ENCODE assay signal across 9 mouse cellular contexts in the genomic region with DNA sequence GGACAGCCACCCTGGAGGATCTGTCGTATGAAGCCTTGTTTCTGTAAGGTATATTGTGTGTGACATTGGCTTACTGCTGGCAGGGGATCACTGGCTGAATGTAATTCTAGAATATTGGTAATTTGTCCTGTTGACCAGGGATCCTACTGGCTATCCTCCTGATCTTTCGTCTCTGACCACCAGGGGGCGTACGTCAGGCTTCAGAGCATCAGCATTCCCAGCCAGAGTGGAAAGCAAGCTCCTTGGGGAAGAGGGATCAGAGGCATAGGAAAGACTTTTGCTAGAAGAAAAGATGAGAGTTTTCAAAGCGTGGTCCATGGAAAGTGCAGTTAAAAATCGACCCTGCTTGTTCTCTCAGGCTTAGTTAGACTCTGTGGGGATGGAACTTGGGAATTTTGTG. TPM values are rescaled to one million over a fixed set of nuclear protein-coding genes. Genes with fewer than 3 reads are reported as not detected.
DNase-seq lines count a peak whose midpoint lies in the region; ATAC-seq lines count a peak whose summit lies in the region.
"Had no signal": no experiment of that assay in that cellular context is flagged by ENCODE, and none has a peak within 500 bp of the region (broad histone marks: within the 10 kb centered on the region; RNA-seq: fewer than 3 reads in every experiment).

No protein-coding gene starts in this region.

- ATAC-seq in midbrain, embryonic 11.5 days (ENCODE audit: low FRiP score), result no peak
- no peak for ATAC-seq in midbrain, embryonic 15.5 days (replicated peaks)
- ATAC-seq in liver, embryonic 11.5 days (replicated peaks; ENCODE audit: low FRiP score), result no peak

- H3K27me3 ChIP-seq in midbrain, embryonic 11.5 days (ENCODE audit: control insufficient read depth, insufficient read depth, low read length), result no peaks in the 10 kb centered on the region
- no peaks in the 10 kb centered on the region for H3K27me3 ChIP-seq in midbrain, embryonic 15.5 days (replicated peaks)
- no peaks in the 10 kb centered on the region for H3K27me3 ChIP-seq in liver, embryonic 11.5 days (replicated peaks; ENCODE audit: control insufficient read depth, insufficient read depth, low read length)

- H3K4me2 ChIP-seq in midbrain, embryonic 11.5 days, result no peak overlapping the region
- no peak overlapping the region for H3K4me2 ChIP-seq in midbrain, embryonic 15.5 days
- H3K4me2 ChIP-seq in liver, embryonic 11.5 days, result no peak overlapping the region

- 1% methylated on average over 6 of the region's 6 CpGs for WGBS in midbrain, embryonic 11.5 days
- 2% methylated on average over 6 of the region's 6 CpGs for WGBS in midbrain, embryonic 15.5 days
- WGBS in liver, embryonic 11.5 days, result 1% methylated on average over 6 of the region's 6 CpGs

- DNase-seq in midbrain, embryonic 11.5 days (ENCODE audit: low spot score, missing footprints), result peak; percentile 98
- DNase-seq in brain, embryonic 18.5 days (ENCODE audit: low read depth, low spot score), result peak; percentile 24
- peak; percentile 48 for DNase-seq in fibroblast of lung, adult 2 months (ENCODE audit: low read depth)
- peak; percentile 91 for DNase-seq in kidney, adult 9 months
- peak; percentile 68 for DNase-seq in liver, embryonic 11.5 days (ENCODE audit: low spot score)
- DNase-seq in retina, postnatal 7 days (ENCODE audit: low read depth, low spot score), result peak; percentile 80
- DNase-seq in urinary bladder, adult 18-20 months (ENCODE audit: low spot score in 2 of 2), result peak; percentile 61 to 62

- no peak overlapping the region for H3K4me3 ChIP-seq in midbrain, embryonic 11.5 days (ENCODE audit: low read depth, low read length)
- no peak overlapping the region for H3K4me3 ChIP-seq in midbrain, embryonic 15.5 days
- no peak overlapping the region for H3K4me3 ChIP-seq in liver, embryonic 11.5 days (ENCODE audit: low read depth, low read length)

- no peak overlapping the region for H3K9ac ChIP-seq in midbrain, embryonic 11.5 days (ENCODE audit: low read length)
- no peak overlapping the region for H3K9ac ChIP-seq in midbrain, embryonic 15.5 days
- no peak overlapping the region for H3K9ac ChIP-seq in liver, embryonic 11.5 days (ENCODE audit: low read depth, low read length)

- no peaks in the 10 kb centered on the region for H3K36me3 ChIP-seq in midbrain, embryonic 11.5 days (ENCODE audit: control insufficient read depth, insufficient read depth, low read length)
- no peaks in the 10 kb centered on the region for H3K36me3 ChIP-seq in midbrain, embryonic 15.5 days (replicated peaks)
- H3K36me3 ChIP-seq in liver, embryonic 11.5 days (ENCODE audit: control insufficient read depth, insufficient read depth, low read length), result no peaks in the 10 kb centered on the region

- no peak overlapping the region for H3K27ac ChIP-seq in midbrain, embryonic 11.5 days (ENCODE audit: low read depth, low read length)
- H3K27ac ChIP-seq in midbrain, embryonic 15.5 days, result no peak overlapping the region
- no peak overlapping the region for H3K27ac ChIP-seq in liver, embryonic 11.5 days (ENCODE audit: low read depth, low read length)

- H3K9me3 ChIP-seq in midbrain, embryonic 11.5 days (ENCODE audit: control insufficient read depth, low read length), result no peaks in the 10 kb centered on the region
- H3K9me3 ChIP-seq in midbrain, embryonic 15.5 days, result no peaks in the 10 kb centered on the region
- H3K9me3 ChIP-seq in liver, embryonic 11.5 days (ENCODE audit: control insufficient read depth, low read length), result no peaks in the 10 kb centered on the region

- no peaks in the 10 kb centered on the region for H3K4me1 ChIP-seq in midbrain, embryonic 11.5 days (ENCODE audit: control insufficient read depth, insufficient read depth, low read length)
- no peaks in the 10 kb centered on the region for H3K4me1 ChIP-seq in midbrain, embryonic 15.5 days
- no peaks in the 10 kb centered on the region for H3K4me1 ChIP-seq in liver, embryonic 11.5 days (replicated peaks; ENCODE audit: control insufficient read depth, insufficient read depth, low read length)

RNA-seq across cellular contexts. Expression of gene Cryba1, which starts 12.2 kb away (rescaled TPM):
- polyA plus RNA-seq in midbrain, embryonic 11.5 days (2014; fragmentation: Nextera tagmentation; extraction: Ambion mirVana), result 2.3 and 2.7 TPM in 2 replicates
- 0.31 and 0.53 TPM in 2 replicates for polyA plus RNA-seq in midbrain, embryonic 15.5 days (2015; fragmentation: Nextera tagmentation; extraction: Ambion mirVana)
- polyA plus RNA-seq in liver, embryonic 11.5 days (2014; fragmentation: Nextera tagmentation; extraction: Ambion mirVana), result not detected in 2 replicates
- polyA plus RNA-seq: heart, embryonic 16.5 days had no signal

RNA-seq across cellular contexts. Expression of gene Myo18a, which starts 25.8 kb away (rescaled TPM):
- polyA plus RNA-seq in midbrain, embryonic 11.5 days (2014; fragmentation: Nextera tagmentation; extraction: Ambion mirVana), result 22.6 and 23.8 TPM in 2 replicates
- polyA plus RNA-seq in midbrain, embryonic 15.5 days (2015; fragmentation: Nextera tagmentation; extraction: Ambion mirVana), result 51.9 and 58.5 TPM in 2 replicates
- polyA plus RNA-seq in liver, embryonic 11.5 days (2014; fragmentation: Nextera tagmentation; extraction: Ambion mirVana), result 37.1 and 38.3 TPM in 2 replicates

RNA-seq across cellular contexts. Expression of gene Gm10277, which starts 50.3 kb away (rescaled TPM):
- 0.65 and 0.79 TPM in 2 replicates for polyA plus RNA-seq in midbrain, embryonic 11.5 days (2014; fragmentation: Nextera tagmentation; extraction: Ambion mirVana)
- polyA plus RNA-seq in midbrain, embryonic 15.5 days (2015; fragmentation: Nextera tagmentation; extraction: Ambion mirVana), result 2.3 and 3.0 TPM in 2 replicates
- polyA plus RNA-seq in liver, embryonic 11.5 days (2014; fragmentation: Nextera tagmentation; extraction: Ambion mirVana), result 1.5 and 2.0 TPM in 2 replicates

RNA-seq across cellular contexts. Expression of gene Nufip2, which starts 51.3 kb away (rescaled TPM):
- polyA plus RNA-seq in midbrain, embryonic 11.5 days (2014; fragmentation: Nextera tagmentation; extraction: Ambion mirVana), result 4.8 TPM in 2 replicates
- 3.6 and 4.7 TPM in 2 replicates for polyA plus RNA-seq in midbrain, embryonic 15.5 days (2015; fragmentation: Nextera tagmentation; extraction: Ambion mirVana)
- 4.6 and 5.3 TPM in 2 replicates for polyA plus RNA-seq in liver, embryonic 11.5 days (2014; fragmentation: Nextera tagmentation; extraction: Ambion mirVana)

Comparison
In these comparisons a context has a peak if more than half of its experiments do, and no peak if none do; other contexts are left out.
1. DNase-seq: peak in every context shown above with its lines; median percentile 98 in midbrain, embryonic 11.5 days; 91 in kidney, adult 9 months; 80 in retina, postnatal 7 days; 68 in liver, embryonic 11.5 days; 62 in urinary bladder, adult 18-20 months; 48 in fibroblast of lung, adult 2 months; 24 in brain, embryonic 18.5 days.